Mouse (Mus musculus): ENCODE data around the gene Tmem50b.
"Not testable (repeated sequence)": the region's sequence is repeated elsewhere in the genome, so short reads cannot be mapped to it uniquely, and the experiment has no call there.

Gene Tmem50b

GRCm38 (mm10) chr16:91597672-91598010 is at the start of gene Tmem50b:
TSS of gene Tmem50b (minus strand) at chr16:91597800.
- in situ Hi-C loops (cut with MboI), result no loop called here

- in situ Hi-C loops (cut with MboI), result no loop called here
Measured at GRCm38 (mm10) chr16:91646681-91647419, 49.2 kb upstream of the Tmem50b start, which contains the start of gene Gart. TSS of gene Gart (minus strand) at chr16:91646952.

DNA sequence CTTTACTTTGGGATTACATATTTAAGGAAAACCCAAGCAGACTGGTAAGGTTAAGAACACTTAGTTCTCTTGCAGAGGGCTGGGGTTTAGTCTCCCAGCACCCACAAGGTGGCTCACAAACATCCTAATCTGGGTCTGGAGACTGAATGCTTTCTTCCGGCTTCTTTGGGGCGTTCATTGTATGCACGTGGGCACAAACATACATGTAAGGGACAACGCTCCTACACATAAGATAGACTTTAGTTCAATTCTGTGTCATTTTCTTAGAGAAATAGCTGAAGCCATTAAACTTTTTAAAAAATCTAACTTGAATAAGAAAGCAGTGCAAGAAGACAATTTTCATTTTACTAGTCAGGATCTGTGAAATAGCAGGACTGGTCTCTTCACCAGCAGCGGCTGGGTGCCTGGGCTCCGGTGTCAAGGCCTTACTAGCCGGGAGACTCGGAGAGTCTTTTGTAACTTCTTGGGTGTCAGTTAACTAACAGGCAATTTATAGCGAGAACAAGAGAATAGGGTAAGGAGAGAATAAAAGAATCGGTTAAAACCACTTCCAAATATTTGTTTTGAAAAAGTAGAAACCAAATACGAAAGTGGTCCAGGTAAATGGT is 48.5 kb upstream of the Tmem50b start:
- in situ Hi-C loops (cut with MboI), result no loop called here

DNA sequence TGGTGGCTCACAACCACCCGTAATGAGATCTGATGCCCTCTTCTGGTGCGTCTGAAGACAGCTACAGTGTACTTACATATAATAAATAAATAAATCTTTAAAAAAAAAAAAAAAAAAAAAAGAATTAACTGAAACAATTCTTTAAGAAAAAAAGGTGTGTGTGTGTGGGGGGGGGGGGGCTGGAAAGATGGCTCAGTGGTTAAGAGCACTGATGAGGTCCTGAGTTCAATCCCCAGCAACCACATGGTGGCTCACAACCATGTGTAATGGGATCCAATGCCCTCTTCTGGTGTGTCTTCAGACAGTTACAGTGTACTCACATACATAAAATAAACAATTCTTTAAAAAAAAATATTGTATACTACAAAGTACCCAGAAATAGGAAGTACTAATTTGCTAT is 47.8 kb upstream of the Tmem50b start:
- in situ Hi-C loops (cut with MboI), result not testable (repeated sequence)

DNA sequence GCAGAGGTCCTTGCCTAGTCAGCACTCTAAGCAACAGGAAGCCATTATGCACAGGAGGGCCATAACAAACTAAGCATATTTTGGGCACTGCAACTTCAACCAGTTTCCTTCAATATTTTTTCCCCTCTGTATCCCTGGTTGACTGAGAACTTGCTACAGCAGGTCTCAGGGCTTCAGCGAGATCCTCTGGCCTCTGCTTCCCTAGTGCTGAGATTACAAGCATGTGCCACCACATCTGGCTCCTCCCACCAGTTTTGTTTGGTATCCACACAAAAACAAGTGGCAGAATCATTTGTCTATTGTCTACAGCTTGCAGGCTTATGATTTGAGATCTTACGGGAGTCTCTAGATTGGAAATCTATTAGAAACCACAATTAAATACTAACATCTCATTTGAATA is 47.3 kb upstream of the Tmem50b start:
- in situ Hi-C loops (cut with MboI), result no loop called here

GRCm38 (mm10) chr16:91640171-91640570 is 42.6 kb upstream of the Tmem50b start:
- in situ Hi-C loops (cut with MboI), result no loop called here

DNA sequence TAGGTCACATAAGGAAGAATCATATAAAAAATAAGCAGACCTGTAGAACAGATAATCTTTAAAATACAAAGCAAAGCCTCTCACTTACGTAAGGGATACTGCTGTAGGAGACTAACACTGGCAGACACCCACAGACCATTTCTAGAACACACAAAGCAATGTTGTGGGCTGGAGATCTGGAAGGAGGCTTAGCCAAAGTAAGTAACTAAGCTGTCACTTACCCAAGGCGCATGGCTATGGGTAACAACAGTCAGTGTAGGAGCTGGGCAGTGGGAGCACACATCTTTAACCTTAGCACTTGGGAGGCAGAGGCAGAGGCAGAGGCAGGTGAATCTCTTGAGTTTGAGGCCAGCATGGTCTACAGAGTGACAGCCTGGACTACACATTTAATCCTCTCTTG is 42.0 kb upstream of the Tmem50b start:
- in situ Hi-C loops (cut with MboI), result no loop called here

- in situ Hi-C loops (cut with MboI), result no loop called here
Measured at GRCm38 (mm10) chr16:91639161-91639560, 41.6 kb upstream of the Tmem50b start.

DNA sequence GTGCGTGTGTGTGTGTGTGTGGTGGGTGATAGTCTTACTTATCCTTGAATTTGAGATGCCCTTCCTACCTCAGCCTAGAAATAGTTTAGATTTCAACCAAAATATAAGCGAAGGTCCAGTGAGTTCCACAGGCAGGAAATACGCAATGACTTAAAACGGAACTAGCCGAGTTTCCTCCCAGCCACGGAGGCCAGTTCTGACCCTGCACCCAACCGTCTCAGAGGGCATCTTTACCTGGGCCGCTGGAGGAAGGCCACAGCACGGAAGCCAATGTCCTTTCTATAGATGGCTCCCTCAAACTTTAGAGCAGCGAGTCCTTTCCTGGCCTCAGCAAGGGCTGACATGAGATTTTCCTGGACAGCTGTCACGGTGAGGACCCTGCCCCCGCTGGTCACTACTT is 36.0 kb upstream of the Tmem50b start:
- in situ Hi-C loops (cut with MboI), result no loop called here

- in situ Hi-C loops (cut with MboI), result no loop called here
Measured at GRCm38 (mm10) chr16:91632940-91633339, 35.3 kb upstream of the Tmem50b start.

- in situ Hi-C loops (cut with MboI), result no loop called here
Measured at GRCm38 (mm10) chr16:91632439-91632838, 34.8 kb upstream of the Tmem50b start.

GRCm38 (mm10) chr16:91630584-91630983 is 33.0 kb upstream of the Tmem50b start:
- in situ Hi-C loops (cut with MboI), result no loop called here

DNA sequence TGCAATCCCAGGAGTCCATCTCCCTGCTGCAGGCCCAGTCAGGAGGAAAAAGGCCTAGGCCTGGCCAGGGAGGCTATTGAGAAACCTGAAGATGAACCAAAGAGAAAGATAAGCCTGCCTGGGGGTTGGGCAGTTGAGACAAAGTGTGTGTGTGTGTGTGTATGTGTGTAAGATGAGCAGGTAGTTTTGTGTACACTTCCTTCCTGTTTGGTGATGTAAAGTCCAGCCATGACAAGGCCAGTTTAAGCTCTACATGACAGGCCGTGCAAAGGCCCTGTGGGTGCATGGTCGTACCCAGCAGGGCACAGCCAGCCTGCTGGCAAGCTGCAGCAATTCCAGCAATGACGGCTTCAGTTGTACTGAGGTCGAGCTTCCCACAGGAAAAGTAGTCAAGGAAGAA is 32.1 kb upstream of the Tmem50b start:
- in situ Hi-C loops (cut with MboI), result no loop called here

DNA sequence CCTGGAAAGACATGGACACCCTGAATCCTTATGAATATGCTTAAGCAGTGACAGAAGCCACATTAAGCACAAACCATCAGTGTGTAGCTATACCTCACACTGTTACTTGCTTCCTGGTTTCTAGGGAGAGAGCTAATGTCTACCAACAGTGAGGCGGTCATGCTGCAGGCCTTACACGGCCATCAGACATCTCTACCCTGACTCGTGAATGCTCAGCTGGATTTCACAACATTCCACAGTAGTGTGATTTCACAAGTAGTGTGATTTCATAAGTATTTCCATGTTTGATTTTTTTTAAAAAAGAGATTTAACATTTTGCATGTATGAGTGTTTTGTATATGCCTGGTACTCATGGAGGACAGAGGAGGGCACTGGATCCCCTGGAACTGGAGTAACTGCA is 31.1 kb upstream of the Tmem50b start:
- in situ Hi-C loops (cut with MboI), result no loop called here

GRCm38 (mm10) chr16:91627831-91628230 is 30.2 kb upstream of the Tmem50b start:
- in situ Hi-C loops (cut with MboI), result no loop called here

GRCm38 (mm10) chr16:91623074-91623473 is 25.5 kb upstream of the Tmem50b start:
- in situ Hi-C loops (cut with MboI), result no loop called here

DNA sequence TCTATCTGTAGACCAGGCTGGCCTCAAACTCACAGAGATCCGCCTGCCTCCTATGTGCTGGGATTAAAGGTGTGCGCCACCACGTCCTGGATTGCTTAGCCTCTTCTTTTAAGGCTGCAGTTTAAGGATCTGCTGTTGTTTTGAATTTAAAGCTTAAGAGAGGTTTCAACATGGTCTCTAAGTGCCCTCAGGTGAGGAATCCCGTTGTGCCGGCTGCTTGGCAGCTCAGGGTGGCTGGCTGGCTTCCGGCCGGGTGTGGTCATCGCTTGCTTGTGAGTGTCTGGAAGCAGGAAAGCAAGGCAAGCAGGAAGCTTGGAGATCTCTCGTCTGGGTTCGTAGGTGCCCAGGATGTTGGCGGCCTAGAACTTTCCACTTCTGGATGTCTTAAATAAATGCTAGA is 23.4 kb upstream of the Tmem50b start:
- in situ Hi-C loops (cut with MboI), result no loop called here

DNA sequence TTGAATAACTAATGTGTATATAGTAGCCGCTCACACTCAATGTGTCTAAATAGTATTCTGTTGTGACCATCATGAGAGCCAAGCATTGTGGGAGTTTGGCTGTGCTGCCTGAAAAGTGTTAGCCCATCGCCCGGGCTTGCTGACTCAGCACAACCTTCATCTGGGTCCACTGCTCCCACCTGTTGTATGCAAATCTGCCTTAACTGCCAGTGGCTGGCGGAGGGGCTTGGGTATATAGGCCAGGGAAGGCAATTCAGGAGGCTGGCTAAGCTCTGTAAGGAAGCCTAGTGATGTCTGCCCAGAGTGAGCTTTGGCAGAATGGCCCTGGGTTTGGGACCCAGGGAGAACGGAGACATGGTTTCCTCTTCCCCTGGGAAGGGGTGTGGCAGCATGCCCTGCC is 22.6 kb upstream of the Tmem50b start:
- in situ Hi-C loops (cut with MboI), result no loop called here

DNA sequence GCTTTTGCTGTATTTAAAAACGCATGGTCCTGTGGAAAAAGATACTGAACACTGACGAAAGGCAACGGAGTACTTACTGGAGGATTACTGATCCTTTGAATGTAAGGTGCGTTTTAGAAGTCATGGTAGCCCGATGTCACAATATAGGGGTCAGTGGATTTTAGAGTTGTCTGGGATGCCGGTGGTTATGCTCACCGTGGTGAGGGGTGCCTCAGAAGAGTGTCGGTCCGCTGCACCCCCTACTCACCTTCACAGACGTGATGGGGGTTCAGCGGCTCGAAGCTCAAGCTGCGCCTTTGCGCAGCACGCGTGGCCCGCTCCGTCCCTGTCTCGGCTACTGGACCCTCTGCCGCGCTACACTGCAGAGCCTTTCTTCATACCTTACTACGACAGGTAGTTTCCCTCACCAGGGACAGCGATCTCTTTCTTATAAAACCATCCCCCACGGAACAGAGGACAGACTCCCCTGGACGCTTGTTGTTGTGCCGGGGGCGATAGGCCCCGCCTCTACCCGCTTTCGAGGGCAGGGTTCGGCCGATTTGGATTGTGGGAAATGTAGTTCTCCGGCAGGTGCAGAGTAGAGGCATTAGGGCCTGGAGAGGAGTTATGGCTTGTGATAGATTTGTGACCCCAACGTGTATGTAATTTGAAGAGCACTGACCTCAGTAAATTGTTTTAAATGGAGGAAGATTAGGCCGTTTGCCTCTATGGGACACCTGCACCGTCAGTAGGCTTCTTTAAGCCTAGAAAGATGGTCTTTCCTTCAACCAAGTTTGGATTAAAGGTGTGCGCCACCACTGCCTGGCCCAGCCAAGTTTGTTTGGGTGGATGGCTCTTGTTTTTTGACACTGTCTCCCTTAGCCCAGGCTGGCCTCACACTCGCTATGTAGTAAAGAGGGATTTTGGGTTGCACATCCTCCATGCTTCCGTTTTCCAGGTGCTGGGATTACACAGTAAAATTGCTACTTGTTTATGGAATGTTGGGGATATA is 21.2 kb upstream of the Tmem50b start, which contains the start of gene Dnajc28:
Gene Dnajc28 (minus strand): TSS at position 516 of the 991 bp plus-strand sequence.
- in situ Hi-C loops (cut with MboI), result no loop called here

DNA sequence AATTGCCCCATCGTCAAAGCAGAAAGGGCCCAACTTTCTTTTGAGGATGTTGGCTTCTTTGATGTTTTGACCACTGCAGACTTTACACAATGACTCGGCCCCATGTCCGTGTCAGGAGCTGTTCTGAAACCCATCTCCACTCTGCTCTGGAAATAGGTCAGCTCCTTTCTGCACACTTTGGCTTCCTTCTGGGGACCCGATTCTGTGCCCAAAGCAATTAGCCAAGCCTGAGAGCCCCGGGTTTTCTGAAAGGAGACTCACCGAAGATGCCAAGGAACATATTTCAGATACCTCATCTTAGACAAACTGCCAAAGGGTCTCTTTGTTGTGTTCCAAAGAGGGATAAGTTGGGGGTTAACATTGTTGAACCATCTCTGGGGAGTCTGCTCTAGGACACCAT is 17.0 kb upstream of the Tmem50b start:
- in situ Hi-C loops (cut with MboI), result no loop called here

- in situ Hi-C loops (cut with MboI), result no loop called here
Measured at GRCm38 (mm10) chr16:91612525-91612924, 14.9 kb upstream of the Tmem50b start.

GRCm38 (mm10) chr16:91611248-91611647 is 13.6 kb upstream of the Tmem50b start:
- in situ Hi-C loops (cut with MboI), result no loop called here
